Mouse (Mus musculus) forebrain, embryonic 12.5 days (tissue): ENCODE measurements around the gene Wnt4. TPM values are rescaled to one million over a fixed set of nuclear protein-coding genes. Genes with fewer than 3 reads are reported as not detected.

Experiments used
- ATAC-seq: fragments of 200-750 bp; cut with Nextera tagmentation; 2 replicates; pipeline ENCODE4 v1.8.0; 2017; ENCODE audit warnings: moderate TSS enrichment; ENCODE audit not compliant: low FRiP score
- H3K27ac ChIP-seq: fragments of 300-500 bp; sonication (generic); 2 replicates; pipeline ENCODE4 v1.5.1; 2016; ENCODE audit warnings: mild to moderate bottlenecking
- H3K27me3 ChIP-seq: fragments of 300-500 bp; sonication (generic); 2 replicates; pipeline ENCODE4 v1.6.1; 2016; ENCODE audit warnings: mild to moderate bottlenecking
- H3K36me3 ChIP-seq: fragments of 300-500 bp; sonication (generic); replicated peaks from 2 replicates; pipeline ENCODE4 v1.6.1; 2016; ENCODE audit warnings: mild to moderate bottlenecking
- H3K4me1 ChIP-seq: fragments of 300-500 bp; sonication (generic); 2 replicates; pipeline ENCODE4 v1.6.1; 2016
- H3K4me2 ChIP-seq: fragments of 300-500 bp; sonication (generic); 2 replicates; pipeline ENCODE4 v1.6.1; 2016; ENCODE audit warnings: mild to moderate bottlenecking, moderate library complexity
- H3K4me3 ChIP-seq: fragments of 300-500 bp; sonication (generic); replicated peaks from 2 replicates; pipeline ENCODE4 v1.5.1; 2016; ENCODE audit warnings: mild to moderate bottlenecking
- H3K9ac ChIP-seq: fragments of 300-500 bp; sonication (generic); 2 replicates; pipeline ENCODE4 v1.6.1; 2016; ENCODE audit warnings: mild to moderate bottlenecking
- H3K9me3 ChIP-seq: fragments of 300-500 bp; sonication (generic); 2 replicates; pipeline ENCODE4 v1.6.1; 2016
- WGBS: fragments of 180-500 bp; shearing (Covaris S2); methylation state at CpG from one replicate; pipeline ENCODE4 v1.1.7; 2016; 5-methylcytosine and 5-hydroxymethylcytosine counted together
- polyA plus RNA-seq: library from polyadenylated mRNA; unstranded; fragments of >200 nt; fragmentation: Nextera tagmentation; extraction: Ambion mirVana; gene quantifications from 2 replicates; pipeline ENCODE4 v1.2.1, GENCODE M21; 2016

Gene Wnt4
- polyA plus RNA-seq, 1 experiment from 2014 or later = 0.52 TPM

- Histone ChIP-seq H3K4me3 (no peak overlapping the region), H3K36me3 (no peaks in the 10 kb centered on the region), H3K9me3 (no peaks in the 10 kb centered on the region), H3K27ac (no peak overlapping the region), H3K4me1 (no peaks in the 10 kb centered on the region), H3K27me3 (0 out of 2 replicates have a peak, but pooled peaks cover 3% of the 10 kb centered on the region), H3K9ac (no peak overlapping the region), H3K4me2 (no peak overlapping the region)
- no peak for ATAC-seq
- 86% methylated on average over 6 of the region's 6 CpGs for WGBS
Measured at GRCm38 (mm10) chr4:137261826-137262225, 15.5 kb upstream of the Wnt4 start.

GRCm38 (mm10) chr4:137264066-137264465 lies 13.2 kb upstream of the Wnt4 start:
- Histone ChIP-seq H3K4me1 (no peaks in the 10 kb centered on the region), H3K36me3 (no peaks in the 10 kb centered on the region), H3K9ac (no peak overlapping the region), H3K9me3 (no peaks in the 10 kb centered on the region), H3K4me3 (no peak overlapping the region), H3K27me3 (0 out of 2 replicates have a peak, but pooled peaks cover 3% of the 10 kb centered on the region), H3K27ac (no peak overlapping the region), H3K4me2 (no peak overlapping the region)
- 87% methylated on average over 13 of the region's 13 CpGs for WGBS
- ATAC-seq = no peak

- Histone ChIP-seq H3K9ac (no peak overlapping the region), H3K4me3 (no peak overlapping the region), H3K36me3 (no peaks in the 10 kb centered on the region), H3K4me2 (no peak overlapping the region), H3K4me1 (no peaks in the 10 kb centered on the region), H3K27me3 (0 out of 2 replicates have a peak, but pooled peaks cover 7% of the 10 kb centered on the region), H3K9me3 (no peaks in the 10 kb centered on the region), H3K27ac (no peak overlapping the region)
- 80% methylated on average over 5 of the region's 5 CpGs for WGBS
- no peak for ATAC-seq
Measured at GRCm38 (mm10) chr4:137265116-137265515, 12.2 kb upstream of the Wnt4 start.

- Histone ChIP-seq H3K36me3 (no peaks in the 10 kb centered on the region), H3K27ac (no peak overlapping the region), H3K9me3 (no peaks in the 10 kb centered on the region), H3K4me2 (no peak overlapping the region), H3K4me1 (no peaks in the 10 kb centered on the region), H3K4me3 (no peak overlapping the region), H3K9ac (no peak overlapping the region), H3K27me3 (peaks cover 11% of the 10 kb centered on the region; the same call in 1 of the 2 replicates)
- no peak for ATAC-seq
- 85% methylated on average over 8 of the region's 8 CpGs for WGBS
Measured at GRCm38 (mm10) chr4:137268541-137268940, 8.7 kb upstream of the Wnt4 start.

- H3K27me3 ChIP-seq = peaks cover 38% of the 10 kb centered on the region
- H3K4me3 ChIP-seq = no peak overlapping the region
- WGBS = 81% methylated on average over 8 of the region's 8 CpGs
- H3K4me2 ChIP-seq = no peak overlapping the region
- H3K36me3 ChIP-seq = no peaks in the 10 kb centered on the region
- no peak overlapping the region for H3K9ac ChIP-seq
- H3K27ac ChIP-seq = no peak overlapping the region
- H3K9me3 ChIP-seq = no peaks in the 10 kb centered on the region
- H3K4me1 ChIP-seq = peaks cover 11% of the 10 kb centered on the region
- ATAC-seq = no peak
Measured at GRCm38 (mm10) chr4:137271856-137272255, 5.4 kb upstream of the Wnt4 start.

GRCm38 (mm10) chr4:137274304-137274703 lies 3.0 kb upstream of the Wnt4 start:
- no peak overlapping the region for H3K27ac ChIP-seq
- no peak overlapping the region for H3K4me3 ChIP-seq
- ATAC-seq = no peak
- H3K4me1 ChIP-seq = peaks cover 33% of the 10 kb centered on the region
- 3% methylated on average over 6 of the region's 6 CpGs for WGBS
- no peaks in the 10 kb centered on the region for H3K9me3 ChIP-seq
- no peaks in the 10 kb centered on the region for H3K36me3 ChIP-seq
- peaks cover 63% of the 10 kb centered on the region for H3K27me3 ChIP-seq
- H3K4me2 ChIP-seq = no peak overlapping the region
- no peak overlapping the region for H3K9ac ChIP-seq

GRCm38 (mm10) chr4:137276443-137277165 lies 685 bp upstream of the Wnt4 start:
- H3K36me3 ChIP-seq = no peaks in the 10 kb centered on the region
- no peak overlapping the region for H3K27ac ChIP-seq
- peaks cover 35% of the 10 kb centered on the region for H3K4me1 ChIP-seq
- peak overlapping the region; percentile 47; the same call in 1 of the 2 replicates for H3K9ac ChIP-seq
- H3K4me2 ChIP-seq = peak overlapping the region; percentile 92
- peaks cover 81% of the 10 kb centered on the region for H3K27me3 ChIP-seq
- 3% methylated on average over 41 of the region's 46 CpGs for WGBS
- no peaks in the 10 kb centered on the region for H3K9me3 ChIP-seq
- H3K4me3 ChIP-seq = peak overlapping the region; percentile 53
- peak; percentile 14; the same call in 1 of the 2 replicates for ATAC-seq

GRCm38 (mm10) chr4:137277600-137278143 lies 383 bp downstream of the Wnt4 start:
- H3K4me1 ChIP-seq = peaks cover 37% of the 10 kb centered on the region
- peak overlapping the region; percentile 45; the same call in 1 of the 2 replicates for H3K9ac ChIP-seq
- H3K27me3 ChIP-seq = peaks cover 92% of the 10 kb centered on the region
- H3K4me3 ChIP-seq = peak overlapping the region; percentile 53
- H3K36me3 ChIP-seq = no peaks in the 10 kb centered on the region
- H3K27ac ChIP-seq = no peak overlapping the region
- ATAC-seq = no peak
- no peaks in the 10 kb centered on the region for H3K9me3 ChIP-seq
- under 1% methylated on average over 67 of the region's 71 CpGs for WGBS
- peak overlapping the region; percentile 92 for H3K4me2 ChIP-seq

- peak overlapping the region; percentile 45; the same call in 1 of the 2 replicates for H3K9ac ChIP-seq
- ATAC-seq = peak; percentile 60; the same call in 1 of the 2 replicates
- H3K27ac ChIP-seq = no peak overlapping the region
- H3K9me3 ChIP-seq = no peaks in the 10 kb centered on the region
- H3K4me1 ChIP-seq = peaks cover 43% of the 10 kb centered on the region
- 1% methylated on average over 22 of the region's 22 CpGs for WGBS
- H3K27me3 ChIP-seq = peaks cover 96% of the 10 kb centered on the region
- H3K4me3 ChIP-seq = peak overlapping the region; percentile 53
- no peaks in the 10 kb centered on the region for H3K36me3 ChIP-seq
- H3K4me2 ChIP-seq = peak overlapping the region; percentile 92
Measured at GRCm38 (mm10) chr4:137278144-137279040, 1.1 kb downstream of the Wnt4 start.

- 18% methylated on average over 5 of the region's 5 CpGs for WGBS
- Histone ChIP-seq H3K4me3 (no peak overlapping the region), H3K36me3 (no peaks in the 10 kb centered on the region), H3K27ac (no peak overlapping the region), H3K27me3 (peaks cover 97% of the 10 kb centered on the region), H3K9me3 (no peaks in the 10 kb centered on the region), H3K9ac (no peak overlapping the region), H3K4me1 (peaks cover 38% of the 10 kb centered on the region), H3K4me2 (no peak overlapping the region)
- ATAC-seq = no peak
Measured at GRCm38 (mm10) chr4:137279346-137279745, 2.1 kb downstream of the Wnt4 start.

GRCm38 (mm10) chr4:137281273-137281672 lies 4.0 kb downstream of the Wnt4 start:
- Histone ChIP-seq H3K36me3 (no peaks in the 10 kb centered on the region), H3K27ac (no peak overlapping the region), H3K27me3 (peaks cover 91% of the 10 kb centered on the region), H3K4me1 (peaks cover 35% of the 10 kb centered on the region), H3K9ac (no peak overlapping the region), H3K4me2 (no peak overlapping the region), H3K4me3 (no peak overlapping the region), H3K9me3 (no peaks in the 10 kb centered on the region)
- WGBS = 85% methylated on average over 3 of the region's 3 CpGs
- ATAC-seq = no peak

GRCm38 (mm10) chr4:137282122-137282521 lies 4.8 kb downstream of the Wnt4 start:
- peaks cover 89% of the 10 kb centered on the region for H3K27me3 ChIP-seq
- H3K36me3 ChIP-seq = no peaks in the 10 kb centered on the region
- H3K9ac ChIP-seq = no peak overlapping the region
- no peak for ATAC-seq
- WGBS = 80% methylated on average over 5 of the region's 5 CpGs
- peaks cover 29% of the 10 kb centered on the region for H3K4me1 ChIP-seq
- H3K9me3 ChIP-seq = no peaks in the 10 kb centered on the region
- no peak overlapping the region for H3K27ac ChIP-seq
- no peak overlapping the region for H3K4me3 ChIP-seq
- H3K4me2 ChIP-seq = no peak overlapping the region
